Mouse (Mus musculus): Measurements from ENCODE around the gene Cd81. TPM values are rescaled to one million over a fixed set of nuclear protein-coding genes. Genes with fewer than 3 reads are reported as not detected.

The Cd81 gene
- total and polyA plus RNA-seq, 3 experiments: 105 to 133 TPM; not detected in 1

DNA sequence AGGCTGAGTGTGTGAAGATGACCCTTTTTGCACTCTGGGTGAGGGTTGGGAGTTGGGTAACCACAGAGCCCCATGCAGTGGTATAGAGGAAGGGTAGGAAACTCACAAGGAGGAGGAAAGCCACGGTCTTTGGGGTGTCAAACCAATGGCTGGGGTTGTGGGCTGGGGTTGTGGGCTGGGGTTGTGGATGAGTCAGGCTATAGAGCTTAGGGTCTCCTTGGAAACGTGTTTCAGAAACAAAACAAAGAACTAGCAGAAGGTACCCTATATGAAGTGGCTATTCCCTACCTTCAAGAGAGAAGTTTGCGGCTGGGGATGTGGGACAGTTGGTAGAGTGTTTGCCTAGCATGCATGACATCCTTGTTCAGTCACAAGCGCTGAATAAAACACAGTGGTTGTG lies 42.5 kb upstream of the Cd81 start:
- no peak overlapping the region for H3K4me3 ChIP-seq (ENCODE audit: control insufficient read depth in 1 of 2, insufficient read depth in 1 of 2, low read depth in 2 of 2, low read length in 2 of 2)
- peaks cover 35% of the 10 kb centered on the region for H3K79me2 ChIP-seq (ENCODE audit: control insufficient read depth, insufficient read depth, low read length, poor library complexity)
- H3K9me3 ChIP-seq (replicated peaks; ENCODE audit: insufficient read depth, low read length): no peaks in the 10 kb centered on the region
- no peak overlapping the region; the same call in 1 of the 2 replicates for H3K27ac ChIP-seq (ENCODE audit: control insufficient read depth, low read depth, low read length)
- peak; percentile 44 for DNase-seq (ENCODE audit: low read depth, low spot score)
- H3K27me3 ChIP-seq (ENCODE audit: control insufficient read depth in 1 of 2, insufficient read depth in 2 of 2, low read length in 2 of 2): no peaks in the 10 kb centered on the region
- H3K9ac ChIP-seq (ENCODE audit: control insufficient read depth, low read depth, low read length, poor library complexity, severe bottlenecking): no peak overlapping the region
- TF ChIP-seq ZNF384 (IDR thresholded peaks at IDR 0.05; ENCODE audit: low read depth, low read length): no peak
- TF ChIP-seq MYC (IDR thresholded peaks at IDR 0.05; ENCODE audit: low read depth, low read length): no peak
- TF ChIP-seq E2F4 (IDR thresholded peaks at IDR 0.05; ENCODE audit: borderline replicate concordance, low read depth, low read length): no peak
- no peak for TF ChIP-seq NELFE (IDR thresholded peaks at IDR 0.05; ENCODE audit: low read depth, low read length)
- TF ChIP-seq ETS1 (IDR thresholded peaks at IDR 0.05; ENCODE audit: low read depth, low read length): no peak
- TF ChIP-seq POLR2A (IDR thresholded peaks at IDR 0.05; ENCODE audit: control insufficient read depth in 1 of 2, insufficient read depth in 1 of 2, low read depth in 1 of 2, low read length in 2 of 2, poor library complexity in 1 of 2): 0 out of 4 replicates have a peak, but pooled peaks of 1 of the 2 experiments have one; percentile 15
- peaks cover 3 to 42% of the 10 kb centered on the region in 2 experiments for H3K36me3 ChIP-seq (ENCODE audit: control insufficient read depth in 1 of 2, insufficient read depth in 2 of 2, low read length in 2 of 2)
- H3K4me1 ChIP-seq (ENCODE audit: control insufficient read depth in 1 of 2, insufficient read depth in 2 of 2, low read length in 2 of 2): peaks cover 6 to 60% of the 10 kb centered on the region in 2 experiments

DNA sequence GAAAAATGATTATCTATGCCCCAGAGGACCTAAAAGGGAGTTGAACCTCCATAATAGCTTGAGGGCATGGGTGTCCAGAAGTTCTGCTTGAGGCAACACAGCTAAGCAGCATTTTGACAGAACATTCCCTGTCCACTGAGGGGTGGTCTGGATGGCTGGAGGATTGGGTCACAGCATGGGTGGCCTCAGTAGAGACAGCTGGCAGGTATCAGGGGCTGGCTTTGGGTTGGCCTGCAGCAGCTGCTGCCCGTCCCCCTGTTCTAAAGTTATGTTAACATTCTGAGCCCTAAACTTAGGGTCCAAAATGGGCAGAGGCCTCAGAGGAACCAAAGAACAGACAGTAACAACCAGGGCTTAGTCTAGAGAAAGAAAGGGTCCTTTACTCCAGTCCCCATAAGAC lies 41.3 kb upstream of the Cd81 start:
- peaks cover 3 to 52% of the 10 kb centered on the region in 2 experiments for H3K36me3 ChIP-seq (ENCODE audit: control insufficient read depth in 1 of 2, insufficient read depth in 2 of 2, low read length in 2 of 2)
- H3K27ac ChIP-seq (ENCODE audit: control insufficient read depth, low read depth, low read length): no peak overlapping the region

DNA sequence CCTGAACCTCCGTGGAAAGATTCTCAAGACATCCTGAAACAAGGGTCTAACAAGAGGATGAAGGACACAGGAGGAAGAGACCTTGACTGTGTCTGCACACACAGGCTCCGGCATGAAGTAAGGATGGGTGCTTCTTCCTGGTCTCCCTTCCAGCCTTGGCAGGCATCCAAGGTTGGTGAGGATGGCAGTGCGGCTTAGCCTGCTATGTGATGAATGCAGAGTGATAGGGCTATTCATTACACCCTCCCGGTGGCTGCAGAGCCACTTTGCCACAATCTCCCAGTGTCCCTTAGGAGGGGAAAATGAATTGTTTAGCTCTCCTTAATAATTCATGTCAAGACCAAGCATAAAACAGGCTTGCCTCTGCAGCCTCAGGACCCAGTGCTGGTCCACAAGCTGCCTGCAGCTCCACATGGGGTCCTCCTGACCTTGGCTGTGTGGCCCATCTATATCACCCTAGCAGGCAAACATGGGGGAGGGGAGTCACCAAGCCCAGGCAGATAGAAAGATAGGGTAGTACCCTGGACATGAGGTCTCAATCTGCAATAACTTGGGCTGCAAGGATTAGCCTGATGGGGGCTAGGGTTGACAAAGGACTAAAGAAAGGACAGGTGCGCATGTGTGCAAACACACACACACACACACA lies 40.2 kb upstream of the Cd81 start:
- H3K4me3 ChIP-seq (ENCODE audit: control insufficient read depth in 1 of 2, insufficient read depth in 1 of 2, low read depth in 2 of 2, low read length in 2 of 2): no peak overlapping the region
- DNase-seq (ENCODE audit: low read depth, low spot score): peak; percentile 61
- H3K9ac ChIP-seq (ENCODE audit: control insufficient read depth, low read depth, low read length, poor library complexity, severe bottlenecking): no peak overlapping the region
- peaks cover 15% of the 10 kb centered on the region for H3K79me2 ChIP-seq (ENCODE audit: control insufficient read depth, insufficient read depth, low read length, poor library complexity)
- H3K36me3 ChIP-seq (ENCODE audit: control insufficient read depth in 1 of 2, insufficient read depth in 2 of 2, low read length in 2 of 2): peaks cover 0 to 54% of the 10 kb centered on the region in 2 experiments
- H3K9me3 ChIP-seq (replicated peaks; ENCODE audit: insufficient read depth, low read length): no peaks in the 10 kb centered on the region
- no peaks in the 10 kb centered on the region for H3K27me3 ChIP-seq (ENCODE audit: control insufficient read depth in 1 of 2, insufficient read depth in 2 of 2, low read length in 2 of 2)
- H3K27ac ChIP-seq (ENCODE audit: control insufficient read depth, low read depth, low read length): no peak overlapping the region
- peaks cover 16 to 77% of the 10 kb centered on the region in 2 experiments for H3K4me1 ChIP-seq (ENCODE audit: control insufficient read depth in 1 of 2, insufficient read depth in 2 of 2, low read length in 2 of 2)
- TF ChIP-seq NRF1 (IDR thresholded peaks at IDR 0.05; ENCODE audit: insufficient read depth, low read depth, low read length, poor library complexity, severe bottlenecking) (no peak), TBP (IDR thresholded peaks at IDR 0.05; ENCODE audit: low read depth, low read length) (no peak), POLR2AphosphoS2 (IDR thresholded peaks at IDR 0.05; ENCODE audit: low read length) (peak; percentile 78), USF1 (IDR thresholded peaks at IDR 0.05; ENCODE audit: low read depth, low read length) (no peak), TAL1 (IDR thresholded peaks at IDR 0.05; ENCODE audit: low read length) (no peak), E2F4 (IDR thresholded peaks at IDR 0.05; ENCODE audit: borderline replicate concordance, low read depth, low read length) (no peak), SMC3 (IDR thresholded peaks at IDR 0.05; ENCODE audit: low read depth, low read length) (peak; percentile 21), ELF1 (IDR thresholded peaks at IDR 0.05; ENCODE audit: low read depth, low read length) (no peak), ETS1 (IDR thresholded peaks at IDR 0.05; ENCODE audit: low read depth, low read length) (no peak), ZC3H11A (IDR thresholded peaks at IDR 0.05; ENCODE audit: low read depth, low read length) (no peak), POLR2AphosphoS5 (IDR thresholded peaks at IDR 0.05; ENCODE audit: borderline replicate concordance, low read depth, low read length) (no peak), CHD1 (IDR thresholded peaks at IDR 0.05; ENCODE audit: low read depth, low read length) (no peak), ZKSCAN1 (IDR thresholded peaks at IDR 0.05; ENCODE audit: low read depth, low read length) (0 out of 2 replicates have a peak, but pooled peaks have one; percentile 3), KAT2A (conservative IDR thresholded peaks at IDR 0.05; ENCODE audit: low read depth, low read length) (no peak)

More for the DNA sequence above, 41.3 kb upstream of the Cd81 start:
- Histone ChIP-seq H3K9ac (ENCODE audit: control insufficient read depth, low read depth, low read length, poor library complexity, severe bottlenecking) (no peak overlapping the region), H3K4me3 (ENCODE audit: control insufficient read depth in 1 of 2, insufficient read depth in 1 of 2, low read depth in 2 of 2, low read length in 2 of 2) (no peak overlapping the region), H3K4me1 (ENCODE audit: control insufficient read depth in 1 of 2, insufficient read depth in 2 of 2, low read length in 2 of 2) (peaks cover 14 to 67% of the 10 kb centered on the region in 2 experiments), H3K9me3 (replicated peaks; ENCODE audit: insufficient read depth, low read length) (no peaks in the 10 kb centered on the region), H3K79me2 (ENCODE audit: control insufficient read depth, insufficient read depth, low read length, poor library complexity) (peaks cover 26% of the 10 kb centered on the region), H3K27me3 (ENCODE audit: control insufficient read depth in 1 of 2, insufficient read depth in 2 of 2, low read length in 2 of 2) (no peaks in the 10 kb centered on the region)
- peak; percentile 26 for DNase-seq (ENCODE audit: low read depth, low spot score)
- TF ChIP-seq MXI1 (IDR thresholded peaks at IDR 0.05; ENCODE audit: low read depth, low read length) (no peak), UBTF (IDR thresholded peaks at IDR 0.05; ENCODE audit: borderline replicate concordance, insufficient read depth, low read depth, low read length) (no peak), ELF1 (IDR thresholded peaks at IDR 0.05; ENCODE audit: low read depth, low read length) (no peak), MAFK (IDR thresholded peaks at IDR 0.05; ENCODE audit: borderline replicate concordance, low read depth, low read length) (no peak), POLR2AphosphoS2 (IDR thresholded peaks at IDR 0.05; ENCODE audit: low read length) (peak; percentile 39; the same call in 1 of the 2 replicates), NELFE (IDR thresholded peaks at IDR 0.05; ENCODE audit: low read depth, low read length) (no peak), GATA1 (IDR thresholded peaks at IDR 0.05; ENCODE audit: low read depth, low read length) (no peak), ZNF384 (IDR thresholded peaks at IDR 0.05; ENCODE audit: low read depth, low read length) (no peak), CTCF (IDR thresholded peaks at IDR 0.05 in 2 of 3, conservative IDR thresholded peaks at IDR 0.05 in 1 of 3; ENCODE audit: control insufficient read depth in 1 of 3, insufficient read depth in 1 of 3, low read depth in 2 of 3, low read length in 3 of 3, poor library complexity in 1 of 3, severe bottlenecking in 1 of 3) (no peak), POLR2A (IDR thresholded peaks at IDR 0.05; ENCODE audit: control insufficient read depth in 1 of 2, insufficient read depth in 1 of 2, low read depth in 1 of 2, low read length in 2 of 2, poor library complexity in 1 of 2) (peak in 1 of 2 experiments; percentile 32; a peak in 1 of 4 replicates), MAX (IDR thresholded peaks at IDR 0.05; ENCODE audit: low read length) (no peak), SMC3 (IDR thresholded peaks at IDR 0.05; ENCODE audit: low read depth, low read length) (no peak), TCF12 (IDR thresholded peaks at IDR 0.05; ENCODE audit: low read depth, low read length) (no peak), RAD21 (IDR thresholded peaks at IDR 0.05; ENCODE audit: low read depth, low read length) (no peak), JUND (IDR thresholded peaks at IDR 0.05; ENCODE audit: low read depth, low read length) (no peak), E2F4 (IDR thresholded peaks at IDR 0.05; ENCODE audit: borderline replicate concordance, low read depth, low read length) (no peak), USF2 (IDR thresholded peaks at IDR 0.05; ENCODE audit: borderline replicate concordance in 1 of 2, insufficient read depth in 1 of 2, low read depth in 1 of 2, low read length in 2 of 2) (no peak), KAT2A (conservative IDR thresholded peaks at IDR 0.05; ENCODE audit: low read depth, low read length) (no peak)

Measured in MEL (cell line).